Mouse (Mus musculus) ES-E14 (cell line): Measurements from ENCODE around the gene Gm30083.

Experiments used
- HCFC1 ChIP-seq: IDR thresholded peaks from 2 replicates; pipeline ENCODE4 v1.6.1; 2012; ENCODE audit warnings: low read length, inconsistent platforms, borderline replicate concordance; ENCODE audit not compliant: insufficient read depth
- ZC3H11A ChIP-seq: IDR thresholded peaks from 2 replicates; pipeline ENCODE4 v1.6.1; 2012; ENCODE audit warnings: low read depth, mild to moderate bottlenecking, inconsistent platforms, low read length, borderline replicate concordance
- ZNF384 ChIP-seq: IDR thresholded peaks from 2 replicates; pipeline ENCODE4 v1.6.1; 2012; ENCODE audit warnings: low read depth, low read length, inconsistent platforms

- TF ChIP-seq ZC3H11A (no peak), HCFC1 (no peak), ZNF384 (no peak)
Observed at GRCm38 (mm10) chr14:33959341-33959740, 55.6 kb downstream of the Gm30083 start.
